Mouse (Mus musculus): ENCODE results near the gene Ass1.
A peak's percentile ranks its signal among the peaks of the same experiment; 100 is the strongest.

Ass1 gene

GRCm38 (mm10) chr2:31458989-31459936 is 10.7 kb upstream of the Ass1 start:
- no peak for DNase-seq (ENCODE audit: low spot score in 2 of 2)

DNA sequence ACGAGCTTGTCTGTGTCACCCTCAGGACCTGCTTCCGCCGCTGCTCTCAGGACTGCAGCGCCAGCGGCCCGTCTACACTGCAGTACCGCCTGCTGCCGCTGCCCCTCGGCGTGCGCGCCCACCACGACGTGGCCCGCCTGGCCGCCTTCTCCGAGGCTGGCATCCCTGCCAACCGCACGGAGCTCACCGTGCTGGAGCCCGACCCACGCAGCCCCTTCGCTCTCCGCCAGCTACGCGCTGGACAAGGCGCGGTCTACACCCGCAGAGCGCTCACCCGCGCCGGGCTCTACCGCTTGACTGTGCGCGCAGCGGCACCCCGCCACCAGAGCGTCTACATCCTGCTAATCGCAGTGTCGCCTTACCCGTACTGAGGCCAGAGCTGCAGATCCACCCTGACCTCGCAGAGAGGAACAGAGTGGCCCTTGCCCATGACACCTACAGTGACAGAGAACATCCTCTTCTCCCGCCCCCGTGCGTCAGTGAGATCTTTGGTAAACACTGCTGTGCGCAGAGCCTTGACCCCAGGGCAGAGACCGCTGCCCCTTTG is 9.9 kb upstream of the Ass1 start:
- DNase-seq (ENCODE audit: low spot score in 2 of 2), result peak in 1 of 2 experiments; percentile 33

- no peak for DNase-seq (ENCODE audit: low spot score in 2 of 2)
Measured at GRCm38 (mm10) chr2:31460920-31461319, 9.1 kb upstream of the Ass1 start.

GRCm38 (mm10) chr2:31462051-31462450 is 8.0 kb upstream of the Ass1 start:
- DNase-seq (ENCODE audit: low spot score in 2 of 2), result no peak

DNA sequence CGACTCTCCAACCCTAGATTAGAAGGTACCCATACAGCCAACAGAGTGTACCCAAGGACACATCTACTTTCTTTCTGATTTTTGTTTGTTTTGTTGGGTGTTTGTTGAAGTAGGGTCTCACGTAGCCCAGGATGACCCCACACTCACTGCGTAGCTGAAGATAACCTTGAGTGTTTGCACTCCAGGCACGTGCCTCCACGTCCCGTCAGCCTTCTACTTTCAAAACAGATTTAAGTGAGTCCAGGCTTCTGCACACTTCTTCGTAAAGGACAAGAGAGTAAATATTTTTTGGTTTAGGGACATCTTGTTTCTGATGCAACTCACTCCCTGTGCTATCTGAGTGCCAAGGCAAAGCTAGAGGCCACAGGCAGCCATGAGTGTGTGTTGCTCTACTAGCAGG is 6.8 kb upstream of the Ass1 start:
- DNase-seq (ENCODE audit: low spot score in 2 of 2), result no peak

DNA sequence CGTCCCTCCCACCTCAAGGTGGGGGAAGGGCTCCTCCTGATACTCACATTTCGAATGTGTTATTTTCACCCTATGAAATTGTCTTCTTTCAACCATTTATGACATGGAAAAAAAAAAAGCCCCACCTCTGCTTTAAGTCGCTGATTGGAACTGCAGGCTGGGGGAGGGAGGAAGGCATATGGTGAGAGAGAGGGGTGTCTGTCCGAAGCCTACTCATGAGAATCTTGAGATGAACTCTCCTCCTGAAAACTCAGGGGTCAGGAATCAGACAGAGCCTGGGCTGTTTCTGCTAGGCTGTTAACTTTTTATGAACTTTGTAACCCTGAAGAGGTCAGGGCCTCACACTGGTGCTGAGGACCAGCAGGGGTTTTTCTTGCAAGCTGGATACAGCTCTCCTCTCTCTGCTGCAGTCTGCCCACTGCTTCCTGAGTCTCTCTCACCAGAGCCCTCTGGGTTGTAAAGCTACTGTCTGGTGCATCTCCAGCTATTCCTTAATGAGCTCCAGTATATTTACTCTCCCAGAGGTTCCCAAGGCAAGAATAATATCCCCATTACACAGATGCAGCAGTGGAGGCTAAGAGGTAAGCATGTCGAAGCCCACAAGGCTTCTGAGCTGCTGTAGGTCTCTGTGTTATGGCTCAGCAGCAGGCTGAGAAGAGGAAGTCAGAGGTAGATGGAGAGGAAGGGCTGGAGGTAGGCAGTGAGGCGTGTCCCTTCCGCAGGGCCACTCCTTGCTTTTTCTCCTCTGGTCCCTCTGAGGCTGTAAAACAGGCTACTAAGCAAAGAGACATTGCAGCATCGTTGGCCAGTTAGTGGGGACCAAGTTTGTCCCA is 6.1 kb upstream of the Ass1 start:
- no peak for DNase-seq (ENCODE audit: low spot score in 2 of 2)

GRCm38 (mm10) chr2:31464529-31464910 is 5.5 kb upstream of the Ass1 start:
- DNase-seq (ENCODE audit: low spot score in 2 of 2), result no peak

GRCm38 (mm10) chr2:31467457-31467856 is 2.5 kb upstream of the Ass1 start:
- no peak for DNase-seq (ENCODE audit: low spot score in 2 of 2)

GRCm38 (mm10) chr2:31468857-31469256 is 1.1 kb upstream of the Ass1 start:
- DNase-seq (ENCODE audit: low spot score in 2 of 2), result no peak

DNA sequence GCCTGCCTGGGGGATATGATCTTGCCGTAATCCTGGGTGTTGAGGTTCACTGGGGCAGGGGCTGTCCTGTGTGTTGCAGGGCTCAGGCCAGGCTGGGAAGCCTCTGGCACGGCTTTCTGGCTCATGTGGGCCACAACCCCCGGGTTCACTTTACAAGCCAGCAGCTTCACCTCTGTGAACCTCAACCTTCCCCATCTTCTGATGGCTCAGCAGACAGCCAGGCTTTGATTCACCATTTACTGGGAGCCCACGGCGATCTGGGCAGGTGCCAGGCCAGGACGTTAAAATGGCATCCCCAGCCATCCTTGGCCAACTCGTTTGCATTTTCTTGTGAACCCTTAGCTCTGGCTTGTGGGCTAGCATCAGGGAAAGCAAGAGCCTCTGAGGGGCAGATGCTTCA is 527 bp upstream of the Ass1 start:
- DNase-seq (ENCODE audit: low spot score in 2 of 2), result no peak

GRCm38 (mm10) chr2:31470683-31471385 is 827 bp downstream of the Ass1 start:
- DNase-seq (ENCODE audit: low spot score in 2 of 2), result no peak

DNA sequence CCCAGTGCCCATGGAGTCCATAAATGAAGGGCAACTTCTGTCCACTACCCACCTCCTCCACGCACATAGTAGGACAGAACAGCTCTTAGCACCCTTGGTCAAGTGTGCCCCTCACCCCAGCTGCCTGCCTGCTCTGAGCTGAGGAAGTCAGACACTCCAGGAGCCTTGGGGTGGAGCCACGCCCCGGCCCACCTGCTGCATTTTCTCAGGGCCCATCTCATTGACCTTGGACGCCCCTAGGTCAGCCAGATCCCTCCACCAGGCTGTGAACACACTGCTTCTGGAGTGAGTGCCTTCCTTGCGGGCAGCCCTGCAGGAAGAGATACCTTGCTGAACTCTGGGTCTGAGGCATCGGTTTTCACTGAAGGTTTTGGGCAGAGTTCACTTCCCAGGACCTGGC is 1.6 kb downstream of the Ass1 start:
- DNase-seq (ENCODE audit: low spot score in 2 of 2), result no peak

DNA sequence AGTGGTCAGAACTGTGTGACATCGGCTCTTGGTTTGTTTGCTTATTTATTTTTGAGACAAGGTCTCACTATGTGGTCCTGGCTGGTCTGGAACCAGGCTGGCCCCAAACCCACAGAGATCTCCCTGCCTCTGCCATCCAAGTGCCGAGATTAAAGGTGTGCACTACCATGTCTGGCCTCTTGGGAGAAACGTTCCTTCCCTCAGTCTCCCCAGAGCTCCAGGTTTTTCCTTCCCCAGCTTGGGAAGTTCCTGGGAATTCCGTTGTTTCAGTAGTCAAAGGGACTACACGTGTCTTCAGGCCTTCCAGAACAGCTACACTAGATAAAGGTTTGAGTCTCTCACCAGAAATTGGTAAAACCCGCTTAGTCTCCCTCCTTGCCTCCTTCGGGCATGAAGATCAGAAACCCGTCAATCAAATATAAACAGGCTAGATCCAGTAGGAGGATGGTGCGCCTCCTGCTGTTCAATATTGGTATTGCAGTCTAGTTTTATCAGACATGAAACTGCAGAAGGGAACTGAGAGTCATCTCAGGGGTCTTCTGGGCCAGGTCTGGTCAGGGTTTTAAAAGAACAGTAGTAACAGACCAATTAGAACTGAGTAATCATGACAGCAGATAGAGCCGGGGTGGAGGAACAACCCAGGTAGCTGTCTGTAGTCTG is 2.5 kb downstream of the Ass1 start:
- no peak for DNase-seq (ENCODE audit: low spot score in 2 of 2)

- DNase-seq (ENCODE audit: low spot score in 2 of 2), result no peak
Measured at GRCm38 (mm10) chr2:31473941-31474340, 3.9 kb downstream of the Ass1 start.

- DNase-seq (ENCODE audit: low spot score in 2 of 2), result no peak
Measured at GRCm38 (mm10) chr2:31474686-31475085, 4.7 kb downstream of the Ass1 start.

GRCm38 (mm10) chr2:31476107-31476820 is 6.3 kb downstream of the Ass1 start:
- no peak for DNase-seq (ENCODE audit: low spot score in 2 of 2)

DNA sequence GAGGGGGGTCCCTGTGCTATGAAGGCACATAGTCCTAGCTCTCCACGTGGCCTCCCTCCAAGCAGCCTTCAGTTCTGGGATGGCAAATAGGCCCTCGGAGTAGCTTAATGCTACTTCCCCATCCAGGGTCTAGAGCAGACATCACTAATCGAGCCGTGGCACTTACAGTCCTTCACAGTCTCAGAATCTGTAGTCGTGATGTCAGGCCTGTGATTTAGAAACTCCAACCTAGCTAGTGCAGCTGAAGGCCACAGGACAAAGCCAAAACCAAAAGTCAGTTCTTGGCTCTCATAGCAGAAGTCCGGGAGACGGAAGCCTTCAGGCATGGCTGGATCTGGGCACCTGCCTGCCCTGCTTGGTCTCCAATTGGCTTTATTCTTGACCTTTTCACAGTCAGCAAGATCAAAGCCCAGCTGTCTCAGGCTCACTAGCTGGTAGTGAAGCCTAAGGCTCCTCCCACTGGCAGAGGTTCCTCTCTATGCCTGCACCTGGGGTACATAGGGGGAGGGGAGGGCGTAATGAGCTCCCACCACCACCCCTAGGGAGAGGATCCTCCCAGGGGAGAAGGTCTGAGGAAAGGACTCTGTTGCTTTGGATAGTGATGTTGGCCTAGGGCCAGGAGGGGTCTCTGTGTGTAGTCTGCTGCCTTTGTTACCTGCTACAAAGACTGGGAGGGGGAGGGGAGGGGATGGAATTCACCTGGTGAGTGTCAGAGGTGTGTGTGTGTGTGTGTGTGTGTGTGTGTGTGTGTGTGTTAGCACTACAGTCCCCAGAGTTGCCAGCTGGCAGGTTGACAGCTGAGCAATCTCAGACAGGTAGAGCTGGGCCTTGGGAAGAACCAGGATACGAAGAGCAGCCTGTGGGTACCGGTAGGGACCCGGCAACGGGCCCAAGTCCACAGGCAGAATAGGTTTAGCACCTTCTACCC is 7.5 kb downstream of the Ass1 start:
- no peak for DNase-seq (ENCODE audit: low spot score in 2 of 2)

- DNase-seq (ENCODE audit: low spot score in 2 of 2), result peak; percentile 53 to 85
Measured at GRCm38 (mm10) chr2:31482914-31483575, 13.0 kb downstream of the Ass1 start.

DNA sequence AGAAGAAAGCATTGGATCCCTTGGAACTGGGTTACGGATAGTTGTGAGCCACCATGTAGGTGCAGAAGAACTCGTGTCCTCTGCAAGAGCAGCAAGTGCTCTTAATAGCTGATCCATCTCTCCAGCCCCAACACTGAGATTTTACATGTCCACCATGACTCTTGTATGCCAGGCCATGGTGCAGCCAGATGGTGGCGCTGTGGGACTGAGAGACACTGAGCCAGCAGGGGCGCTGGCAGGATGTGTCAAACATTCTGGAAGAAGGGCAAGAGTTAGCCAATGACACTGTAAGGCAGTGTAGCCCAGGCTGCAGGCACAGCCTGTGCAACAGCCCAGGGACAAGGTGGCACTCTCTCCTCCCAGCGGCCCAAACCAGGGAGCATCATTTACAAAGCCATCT is 14.2 kb downstream of the Ass1 start:
- peak; percentile 61 to 71 for DNase-seq (ENCODE audit: low spot score in 2 of 2)

All from frontal cortex, postnatal 10 days (tissue).